In the genomic region with DNA sequence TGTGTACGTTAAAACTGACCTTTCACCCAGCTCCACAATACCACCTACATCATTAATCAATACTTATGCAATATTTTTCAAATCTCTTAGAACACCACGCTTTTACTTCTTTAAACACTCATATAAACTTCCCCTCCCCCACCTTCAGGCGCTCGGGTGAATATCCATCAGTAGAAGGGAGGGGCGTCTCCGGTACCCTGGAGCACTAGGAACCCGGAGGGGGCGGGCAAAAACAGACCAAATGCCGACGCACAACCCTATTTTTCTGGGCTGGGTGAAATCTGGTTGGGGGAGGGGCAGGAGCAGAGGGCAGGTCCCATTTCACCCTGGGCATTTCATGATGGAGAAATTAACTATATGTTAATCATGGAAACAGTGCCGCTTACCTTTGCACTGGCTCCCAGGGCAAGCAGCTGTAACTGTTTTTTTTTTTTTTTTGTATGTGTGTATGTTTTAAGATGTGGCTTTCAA, we compare ENCODE assay signal across 8 mouse cellular contexts. TPM values are rescaled to one million over a fixed set of nuclear protein-coding genes. Genes with fewer than 3 reads are reported as not detected.
A peak's percentile ranks its signal among the peaks of the same experiment; 100 is the strongest.
DNase-seq lines count a peak whose midpoint lies in the region; ATAC-seq and TF ChIP-seq lines count a peak whose summit lies in the region.

A830031A19Rik (minus strand) TSS at position 421 of the 471 bp plus-strand sequence.

- H3K36me3 ChIP-seq in heart, embryonic 10.5 days, result no peaks in the 10 kb centered on the region
- no peaks in the 10 kb centered on the region for H3K36me3 ChIP-seq in thymus, adult 2 months (ENCODE audit: control insufficient read depth, insufficient read depth, low read length)
- no peaks in the 10 kb centered on the region for H3K36me3 ChIP-seq in limb, embryonic 10.5 days
- H3K36me3 ChIP-seq in neural tube, embryonic 15.5 days, result no peaks in the 10 kb centered on the region

- H3K27ac ChIP-seq in heart, embryonic 10.5 days, result peak within 1 kb of the TSS; percentile 92
- no peak within 1 kb of the TSS for H3K27ac ChIP-seq in thymus, adult 2 months (ENCODE audit: control insufficient read depth, insufficient read depth, low read length)
- peak within 1 kb of the TSS; percentile 98 for H3K27ac ChIP-seq in limb, embryonic 10.5 days
- peak within 1 kb of the TSS; percentile 96 for H3K27ac ChIP-seq in neural tube, embryonic 15.5 days (replicated peaks)

- peaks cover 29% of the 10 kb centered on the region for H3K27me3 ChIP-seq in heart, embryonic 10.5 days (ENCODE audit: insufficient read depth, poor library complexity, severe bottlenecking)
- peaks cover 19% of the 10 kb centered on the region for H3K27me3 ChIP-seq in thymus, adult 2 months (ENCODE audit: control insufficient read depth, insufficient read depth, low read length)
- peaks cover 7% of the 10 kb centered on the region; the same call in 1 of the 2 replicates for H3K27me3 ChIP-seq in limb, embryonic 10.5 days (ENCODE audit: low read depth, poor library complexity, severe bottlenecking)
- H3K27me3 ChIP-seq in neural tube, embryonic 15.5 days (replicated peaks), result no peaks in the 10 kb centered on the region

- no peak for DNase-seq in heart, embryonic 10.5 days (ENCODE audit: low spot score)
- DNase-seq in heart, adult 11 months, result no peak
- DNase-seq in thymus, adult 2 months, result no peak
- DNase-seq in thymus, postnatal 25 days, result no peak
- peak; percentile 66 for DNase-seq in limb, embryonic 10.5 days (ENCODE audit: low spot score)
- DNase-seq in cerebellum, adult 11-12 months, result no peak
- DNase-seq in kidney, adult 9 months, result no peak

- no peak for TF ChIP-seq POLR2A in thymus, adult 2 months (IDR thresholded peaks at IDR 0.05; ENCODE audit: control insufficient read depth, extremely low read depth, insufficient read depth, low read length, poor library complexity)

- ATAC-seq in neural tube, embryonic 15.5 days (ENCODE audit: low FRiP score), result no peak

- H3K4me2 ChIP-seq in neural tube, embryonic 15.5 days, result peak within 1 kb of the TSS; percentile 97

- H3K4me1 ChIP-seq in heart, embryonic 10.5 days, result peaks cover 8% of the 10 kb centered on the region; the same call in 1 of the 2 replicates
- peaks cover 19% of the 10 kb centered on the region for H3K4me1 ChIP-seq in thymus, adult 2 months (replicated peaks; ENCODE audit: control insufficient read depth, insufficient read depth, low read length)
- H3K4me1 ChIP-seq in limb, embryonic 10.5 days, result peaks cover 55% of the 10 kb centered on the region
- peaks cover 20% of the 10 kb centered on the region for H3K4me1 ChIP-seq in neural tube, embryonic 15.5 days

- no peaks in the 10 kb centered on the region for H3K9me3 ChIP-seq in heart, embryonic 10.5 days
- no peaks in the 10 kb centered on the region for H3K9me3 ChIP-seq in limb, embryonic 10.5 days (replicated peaks)
- no peaks in the 10 kb centered on the region for H3K9me3 ChIP-seq in neural tube, embryonic 15.5 days (replicated peaks)

- peak within 1 kb of the TSS; percentile 78 for H3K4me3 ChIP-seq in heart, embryonic 10.5 days
- H3K4me3 ChIP-seq in thymus, adult 2 months (ENCODE audit: control insufficient read depth, insufficient read depth, low read length), result peak within 1 kb of the TSS; percentile 69
- peak within 1 kb of the TSS; percentile 96 for H3K4me3 ChIP-seq in limb, embryonic 10.5 days
- H3K4me3 ChIP-seq in neural tube, embryonic 15.5 days (replicated peaks), result peak within 1 kb of the TSS; percentile 70

- H3K9ac ChIP-seq in neural tube, embryonic 15.5 days (replicated peaks), result peak within 1 kb of the TSS; percentile 87

- TF ChIP-seq CTCF in thymus, adult 2 months (IDR thresholded peaks at IDR 0.05; ENCODE audit: borderline replicate concordance, control insufficient read depth, extremely low read depth, insufficient read depth, low read length, poor library complexity), result no peak

- under 1% methylated on average over 11 of the region's 11 CpGs for WGBS in heart, embryonic 10.5 days
- 1% methylated on average over 11 of the region's 11 CpGs for WGBS in thymus, adult 2 months
- 0% methylated on average over 11 of the region's 11 CpGs for WGBS in limb, embryonic 10.5 days
- under 1% methylated on average over 11 of the region's 11 CpGs for WGBS in neural tube, embryonic 15.5 days

RNA-seq across cellular contexts. Expression of gene A830031A19Rik, which starts in this region (rescaled TPM):
- not detected in 2 replicates for polyA plus RNA-seq in heart, embryonic 10.5 days (2016; fragmentation: Nextera tagmentation; extraction: Ambion mirVana)
- polyA plus RNA-seq in thymus, adult 2 months (2012; rRNA removed), result not detected in 2 replicates
- polyA plus RNA-seq in limb, embryonic 10.5 days (2016; fragmentation: Nextera tagmentation; extraction: Ambion mirVana), result not detected in 2 replicates
- not detected in 2 replicates for polyA plus RNA-seq in neural tube, embryonic 15.5 days (2015; fragmentation: Nextera tagmentation; extraction: Ambion mirVana)

Comparison
In these comparisons a context has a peak if more than half of its experiments do, and no peak if none do; other contexts are left out.
1. Peak in DNase-seq, H3K4me3 ChIP-seq and H3K27ac ChIP-seq in limb, embryonic 10.5 days; RNA of the gene not detected or under 1 TPM.